Mouse (Mus musculus) kidney, embryonic 16.5 days (tissue): ENCODE measurements around the gene 1700016H13Rik. TPM values are rescaled to one million over a fixed set of nuclear protein-coding genes. Genes with fewer than 3 reads are reported as not detected.

ENCODE experiments used
- ATAC-seq: fragments of 200-750 bp; cut with Nextera tagmentation; 2 replicates; pipeline ENCODE4 v1.8.0; 2017; ENCODE audit warnings: moderate TSS enrichment; ENCODE audit not compliant: low FRiP score, low TSS enrichment
- H3K27ac ChIP-seq: fragments of 300-500 bp; sonication (generic); 2 replicates; pipeline ENCODE4 v1.5.1; 2014; ENCODE audit warnings: low read length
- H3K27me3 ChIP-seq: fragments of 300-500 bp; sonication (generic); 2 replicates; pipeline ENCODE4 v1.6.1; 2014; ENCODE audit warnings: low read length, control low read depth, mixed read lengths; ENCODE audit not compliant: insufficient read depth
- H3K36me3 ChIP-seq: fragments of 300-500 bp; sonication (generic); 2 replicates; pipeline ENCODE4 v1.6.1; 2014; ENCODE audit warnings: low read length, control low read depth, mixed read lengths; ENCODE audit not compliant: insufficient read depth
- H3K4me1 ChIP-seq: fragments of 300-500 bp; sonication (generic); 2 replicates; pipeline ENCODE4 v1.6.1; 2014; ENCODE audit warnings: low read length, control low read depth, mixed read lengths; ENCODE audit not compliant: insufficient read depth
- H3K4me2 ChIP-seq: fragments of 300-500 bp; sonication (generic); replicated peaks from 2 replicates; pipeline ENCODE4 v1.6.1; 2014; ENCODE audit warnings: low read depth, low read length
- H3K4me3 ChIP-seq: fragments of 300-500 bp; sonication (generic); 2 replicates; pipeline ENCODE4 v1.5.1; 2014; ENCODE audit warnings: mild to moderate bottlenecking, low read length
- H3K9ac ChIP-seq: fragments of 300-500 bp; sonication (generic); replicated peaks from 2 replicates; pipeline ENCODE4 v1.6.1; 2014; ENCODE audit warnings: low read length
- H3K9me3 ChIP-seq: fragments of 300-500 bp; sonication (generic); 2 replicates; pipeline ENCODE4 v1.6.1; 2016; ENCODE audit warnings: low read length, control low read depth
- WGBS: fragments of 180-500 bp; shearing (Covaris S2); extraction: QIAGEN DNeasy Blood & Tissue Kit; methylation state at CpG from one replicate; pipeline ENCODE4 v1.1.7; 2014; 5-methylcytosine and 5-hydroxymethylcytosine counted together
- polyA plus RNA-seq: library from polyadenylated mRNA; unstranded; fragments of >200 nt; fragmentation: Nextera tagmentation; extraction: Ambion mirVana; gene quantifications from 2 replicates; pipeline ENCODE4 v1.2.1, GENCODE M21; 2015

1700016H13Rik gene
- polyA plus RNA-seq = 0.14 TPM in 1 of 2 replicates, not detected in the other

DNA sequence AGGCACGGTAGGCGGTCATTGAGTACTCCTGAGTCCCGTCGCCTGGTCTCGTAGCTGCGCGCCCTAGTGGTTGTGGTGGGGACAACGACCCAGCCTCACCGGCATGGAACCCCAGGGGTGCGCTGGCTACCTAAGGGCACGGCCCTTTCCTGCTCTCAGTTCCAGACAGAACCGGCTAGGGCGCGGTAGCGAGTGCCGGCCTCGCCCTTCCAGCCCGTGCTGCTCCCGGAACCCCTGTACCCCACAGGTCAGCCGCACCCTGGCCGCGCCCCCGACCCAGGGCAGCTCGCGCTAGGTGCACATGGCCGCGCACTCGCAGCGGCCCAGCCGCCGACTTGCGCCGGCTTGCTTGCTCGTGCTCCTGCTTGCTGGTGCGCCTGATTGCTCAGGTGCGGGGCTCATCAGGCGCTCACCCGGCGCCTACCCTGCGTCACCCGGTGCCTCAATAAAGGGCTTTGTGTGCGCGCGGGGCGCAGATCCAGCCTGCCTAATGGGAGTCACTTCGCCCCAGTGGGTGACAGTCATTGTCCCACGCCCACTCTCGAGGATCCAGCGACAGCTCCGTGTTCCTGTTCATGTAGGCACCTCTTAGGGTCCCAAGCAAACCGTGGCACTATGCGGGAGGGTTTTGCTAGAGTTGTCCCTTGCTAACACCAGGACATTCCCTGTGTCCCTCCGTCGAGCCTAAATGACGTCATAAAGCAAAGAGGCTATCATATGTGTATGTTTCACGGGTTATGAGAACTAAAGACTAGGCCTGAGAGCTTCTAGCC is at the start of gene 1700016H13Rik:
Gene 1700016H13Rik, minus strand, starts transcription at position 665 of the 773 bp plus-strand sequence.
- H3K27ac ChIP-seq = 0 out of 2 replicates have a peak within 1 kb of the TSS, but pooled peaks have one; percentile 43
- H3K4me1 ChIP-seq = peaks cover 4% of the 10 kb centered on the region; the same call in 1 of the 2 replicates
- 1% methylated on average over 54 of the region's 56 CpGs for WGBS
- ATAC-seq = peak; percentile 92
- H3K4me3 ChIP-seq = peak within 1 kb of the TSS; percentile 63
- no peaks in the 10 kb centered on the region for H3K36me3 ChIP-seq
- no peaks in the 10 kb centered on the region for H3K27me3 ChIP-seq
- no peaks in the 10 kb centered on the region for H3K9me3 ChIP-seq
- H3K4me2 ChIP-seq = peak within 1 kb of the TSS; percentile 100
- H3K9ac ChIP-seq = peak within 1 kb of the TSS; percentile 71

DNA sequence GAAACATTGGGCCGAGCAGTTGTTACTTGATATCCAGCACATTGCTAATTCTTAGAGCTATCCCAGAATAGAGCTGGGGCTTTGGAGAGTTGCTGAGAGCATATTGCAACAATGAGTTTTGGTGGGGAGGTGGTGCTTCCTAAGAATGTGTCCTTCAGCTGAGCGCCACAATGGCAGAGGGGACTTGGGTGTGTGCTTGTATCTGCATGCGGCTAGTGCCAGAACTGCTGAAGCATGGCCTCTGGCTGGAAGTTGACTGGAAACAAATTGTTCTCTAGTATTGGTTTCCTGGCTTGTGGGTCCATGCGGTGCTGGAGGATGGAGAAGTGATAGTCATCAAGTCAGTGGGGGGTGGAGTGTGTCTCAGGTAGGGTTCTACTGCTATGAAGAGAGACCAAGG is 49.5 kb upstream of the 1700016H13Rik start:
- Histone ChIP-seq H3K27ac (no peak overlapping the region), H3K9ac (no peak overlapping the region), H3K9me3 (no peaks in the 10 kb centered on the region), H3K27me3 (no peaks in the 10 kb centered on the region), H3K36me3 (no peaks in the 10 kb centered on the region), H3K4me3 (no peak overlapping the region), H3K4me2 (no peak overlapping the region), H3K4me1 (no peaks in the 10 kb centered on the region)
- ATAC-seq = no peak
- WGBS = 90% methylated on average over 4 of the region's 4 CpGs

DNA sequence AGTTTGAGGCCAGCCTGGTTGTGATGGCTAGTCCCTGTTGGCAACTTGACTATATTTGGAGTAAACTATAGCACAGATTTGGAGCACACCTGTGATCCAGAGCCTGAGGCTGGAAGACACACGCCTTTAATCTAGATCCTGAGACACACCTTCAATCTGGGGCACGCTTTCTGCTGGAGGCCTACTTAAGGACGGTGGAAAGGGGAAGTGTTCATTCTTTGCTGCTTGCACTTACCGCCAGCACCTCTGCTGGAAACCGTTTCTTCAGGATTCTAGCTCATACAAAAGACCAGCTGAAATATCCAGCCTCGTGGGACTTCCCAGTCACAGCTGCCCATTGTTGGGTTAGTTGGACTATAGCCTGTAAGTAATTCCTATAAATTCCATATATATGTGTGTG is 46.7 kb upstream of the 1700016H13Rik start:
- WGBS = 78% methylated on average over 6 of the region's 6 CpGs
- 0 out of 2 replicates have a peak, but pooled peaks cover 4% of the 10 kb centered on the region for H3K4me1 ChIP-seq
- H3K27ac ChIP-seq = no peak overlapping the region
- no peak overlapping the region for H3K4me2 ChIP-seq
- H3K36me3 ChIP-seq = no peaks in the 10 kb centered on the region
- H3K9ac ChIP-seq = no peak overlapping the region
- no peaks in the 10 kb centered on the region for H3K27me3 ChIP-seq
- ATAC-seq = no peak
- H3K9me3 ChIP-seq = no peaks in the 10 kb centered on the region
- H3K4me3 ChIP-seq = no peak overlapping the region

DNA sequence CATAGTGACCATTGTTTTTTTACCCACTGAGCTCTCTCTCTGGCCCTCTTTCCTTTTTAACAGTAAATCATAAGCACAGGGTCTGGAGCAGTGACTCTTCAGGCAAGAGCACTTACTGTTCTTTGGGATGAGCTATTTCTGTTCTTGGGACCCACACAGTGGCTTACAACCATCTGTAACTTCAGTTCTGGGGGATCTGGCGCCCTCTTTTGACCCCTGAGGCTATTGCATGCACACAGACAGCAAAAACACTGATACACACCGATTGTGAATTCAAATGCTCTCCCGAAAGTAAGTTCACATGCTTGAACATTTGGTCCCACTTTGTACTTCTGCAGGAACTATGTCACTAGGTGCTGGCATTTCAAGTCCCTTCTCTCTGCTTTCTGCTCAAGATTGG is 45.7 kb upstream of the 1700016H13Rik start:
- Histone ChIP-seq H3K27ac (no peak overlapping the region), H3K4me2 (no peak overlapping the region), H3K27me3 (no peaks in the 10 kb centered on the region), H3K4me1 (0 out of 2 replicates have a peak, but pooled peaks cover 9% of the 10 kb centered on the region), H3K9ac (no peak overlapping the region), H3K36me3 (no peaks in the 10 kb centered on the region), H3K4me3 (no peak overlapping the region), H3K9me3 (no peaks in the 10 kb centered on the region)
- ATAC-seq = no peak
- WGBS = 76% methylated on average over 3 of the region's 3 CpGs

DNA sequence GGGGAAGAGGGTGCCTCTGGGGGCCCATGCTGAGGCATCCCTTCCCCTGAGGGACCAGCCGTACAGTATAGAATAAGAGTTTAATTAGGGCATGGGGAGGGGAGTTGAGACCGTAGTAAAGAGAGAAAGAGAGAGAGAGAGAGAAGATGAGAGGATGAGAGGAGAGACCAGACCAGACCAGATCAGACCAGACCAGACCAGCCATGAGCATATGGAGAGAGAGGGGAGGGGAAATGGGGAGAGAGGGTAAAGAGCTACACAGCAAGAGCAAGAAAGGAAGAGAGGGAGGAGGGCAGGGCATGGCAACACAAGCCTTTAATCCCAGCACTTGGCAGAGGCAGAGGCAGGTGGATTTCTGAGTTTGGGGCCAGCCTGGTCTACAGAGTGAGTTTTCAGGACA is 44.9 kb upstream of the 1700016H13Rik start:
- Histone ChIP-seq H3K27me3 (no peaks in the 10 kb centered on the region), H3K4me3 (no peak overlapping the region), H3K27ac (no peak overlapping the region), H3K36me3 (no peaks in the 10 kb centered on the region), H3K4me2 (no peak overlapping the region), H3K9ac (no peak overlapping the region), H3K4me1 (0 out of 2 replicates have a peak, but pooled peaks cover 9% of the 10 kb centered on the region), H3K9me3 (no peaks in the 10 kb centered on the region)
- WGBS = 77% methylated on average over 2 of the region's 2 CpGs
- no peak for ATAC-seq

DNA sequence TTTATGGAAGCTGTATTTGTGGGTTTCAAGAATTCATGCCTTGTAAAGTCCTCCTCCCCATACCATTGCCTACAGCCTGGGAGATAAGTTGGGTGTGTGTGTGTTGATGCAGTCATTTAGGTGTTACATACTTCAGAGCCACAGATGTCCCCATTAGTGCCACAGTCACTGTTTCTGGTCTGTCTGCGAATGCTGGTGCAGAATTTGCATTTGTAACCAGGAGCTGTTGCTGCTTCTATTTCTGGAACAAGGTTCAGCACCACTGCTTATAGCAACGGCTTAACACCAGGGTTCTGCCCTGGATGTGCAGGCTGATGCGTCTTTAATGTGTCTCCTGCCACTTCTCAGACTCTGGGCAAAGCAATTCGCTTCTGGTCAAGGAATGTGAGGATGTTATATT is 43.7 kb upstream of the 1700016H13Rik start:
- H3K9ac ChIP-seq = no peak overlapping the region
- 0 out of 2 replicates have a peak, but pooled peaks cover 9% of the 10 kb centered on the region for H3K4me1 ChIP-seq
- H3K4me2 ChIP-seq = no peak overlapping the region
- no peaks in the 10 kb centered on the region for H3K9me3 ChIP-seq
- no peaks in the 10 kb centered on the region for H3K27me3 ChIP-seq
- H3K36me3 ChIP-seq = no peaks in the 10 kb centered on the region
- ATAC-seq = no peak
- no peak overlapping the region for H3K4me3 ChIP-seq
- 33% methylated on average over 4 of the region's 4 CpGs for WGBS
- H3K27ac ChIP-seq = no peak overlapping the region

DNA sequence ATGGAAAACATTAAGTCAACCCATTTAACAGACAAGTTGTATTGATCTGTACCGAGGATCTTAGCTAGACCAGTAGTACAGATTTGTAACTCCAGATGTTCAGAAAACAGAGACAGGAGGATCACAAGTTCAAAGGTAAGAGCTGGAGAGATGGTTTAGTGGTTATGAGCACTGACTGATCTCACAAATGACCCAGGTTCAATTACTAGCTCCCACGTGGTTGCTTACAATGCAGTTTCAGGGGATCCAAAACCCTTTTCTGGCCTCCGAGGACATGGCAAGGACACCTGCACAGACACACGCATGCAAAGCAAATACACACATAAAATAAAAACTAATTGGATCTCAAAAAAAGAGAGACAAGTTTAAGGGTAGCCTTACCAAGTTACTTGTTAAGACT is 42.8 kb upstream of the 1700016H13Rik start:
- H3K4me1 ChIP-seq = 0 out of 2 replicates have a peak, but pooled peaks cover 9% of the 10 kb centered on the region
- peaks cover 5% of the 10 kb centered on the region; the same call in 1 of the 2 replicates for H3K27me3 ChIP-seq
- no peaks in the 10 kb centered on the region for H3K9me3 ChIP-seq
- WGBS = 70% methylated on average over 4 of the region's 4 CpGs
- H3K9ac ChIP-seq = no peak overlapping the region
- no peak for ATAC-seq
- no peak overlapping the region for H3K4me2 ChIP-seq
- H3K36me3 ChIP-seq = no peaks in the 10 kb centered on the region
- no peak overlapping the region for H3K4me3 ChIP-seq
- H3K27ac ChIP-seq = no peak overlapping the region

DNA sequence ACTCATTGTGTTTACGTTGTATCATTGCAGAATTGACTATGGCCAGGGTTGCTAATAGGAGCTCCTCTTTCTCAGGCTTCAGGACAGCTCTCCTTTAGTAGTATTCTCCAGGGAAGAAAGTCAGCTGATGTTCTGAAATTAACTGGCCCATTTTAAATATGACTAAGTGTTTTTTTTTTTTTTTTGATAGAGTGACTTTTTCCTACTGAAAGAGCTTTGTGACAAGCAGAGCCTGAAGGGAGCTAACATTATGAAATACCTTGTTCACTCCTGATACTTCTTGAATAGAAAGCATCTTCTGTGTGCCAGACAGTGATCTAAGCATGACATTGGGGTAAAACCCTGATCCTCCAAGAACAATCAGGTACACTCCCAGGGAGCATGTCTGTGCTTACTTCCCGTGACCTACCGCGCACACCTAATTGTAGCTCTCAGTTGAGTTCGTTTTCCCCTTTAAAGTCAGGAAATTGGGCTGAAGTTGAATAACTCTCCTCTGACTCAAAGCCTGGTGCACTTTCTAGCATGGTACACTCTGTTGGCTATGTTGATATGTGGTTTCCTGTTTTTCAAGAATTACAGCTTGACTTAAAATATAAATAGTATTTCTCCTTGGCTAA is 42.2 kb upstream of the 1700016H13Rik start:
- no peaks in the 10 kb centered on the region for H3K9me3 ChIP-seq
- H3K4me3 ChIP-seq = no peak overlapping the region
- H3K36me3 ChIP-seq = no peaks in the 10 kb centered on the region
- 0 out of 2 replicates have a peak, but pooled peaks cover 9% of the 10 kb centered on the region for H3K4me1 ChIP-seq
- H3K27ac ChIP-seq = no peak overlapping the region
- H3K4me2 ChIP-seq = no peak overlapping the region
- no peak overlapping the region for H3K9ac ChIP-seq
- ATAC-seq = no peak
- peaks cover 8% of the 10 kb centered on the region; the same call in 1 of the 2 replicates for H3K27me3 ChIP-seq
- WGBS = 53% methylated on average over 5 of the region's 5 CpGs

DNA sequence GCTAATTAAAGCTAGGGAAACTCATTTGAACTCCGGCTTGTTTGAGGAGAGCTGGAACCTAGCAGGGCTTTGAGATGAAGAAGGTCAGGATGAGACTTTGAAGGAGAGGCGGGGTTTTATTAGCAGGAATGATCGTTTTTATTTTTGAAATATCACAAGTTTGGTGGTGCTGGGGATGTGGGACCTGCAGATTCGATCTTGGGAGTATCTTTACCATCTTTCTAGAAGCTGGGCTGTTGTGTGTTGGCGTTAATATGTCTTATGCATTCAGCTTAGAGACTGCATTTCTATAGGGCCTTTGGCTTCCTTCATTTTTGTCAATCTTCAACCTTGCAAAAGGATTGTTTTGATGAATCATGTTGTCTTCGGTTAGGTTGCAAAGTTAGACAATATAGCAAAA is 38.3 kb upstream of the 1700016H13Rik start:
- Histone ChIP-seq H3K4me2 (peak overlapping the region; percentile 99), H3K36me3 (no peaks in the 10 kb centered on the region), H3K4me3 (peak overlapping the region; percentile 75), H3K27ac (no peak overlapping the region), H3K9ac (no peak overlapping the region), H3K27me3 (peaks cover 8% of the 10 kb centered on the region; the same call in 1 of the 2 replicates), H3K4me1 (0 out of 2 replicates have a peak, but pooled peaks cover 12% of the 10 kb centered on the region), H3K9me3 (no peaks in the 10 kb centered on the region)
- ATAC-seq = no peak
- 39% methylated on average over 6 of the region's 6 CpGs for WGBS
